Mouse (Mus musculus) thymus, postnatal 4 days (tissue): Measurements from ENCODE around the gene Clnk.

Experiments used
- DNase-seq: peaks from one replicate; pipeline ENCODE4 v3.0.0; 2021

Clnk gene

DNA sequence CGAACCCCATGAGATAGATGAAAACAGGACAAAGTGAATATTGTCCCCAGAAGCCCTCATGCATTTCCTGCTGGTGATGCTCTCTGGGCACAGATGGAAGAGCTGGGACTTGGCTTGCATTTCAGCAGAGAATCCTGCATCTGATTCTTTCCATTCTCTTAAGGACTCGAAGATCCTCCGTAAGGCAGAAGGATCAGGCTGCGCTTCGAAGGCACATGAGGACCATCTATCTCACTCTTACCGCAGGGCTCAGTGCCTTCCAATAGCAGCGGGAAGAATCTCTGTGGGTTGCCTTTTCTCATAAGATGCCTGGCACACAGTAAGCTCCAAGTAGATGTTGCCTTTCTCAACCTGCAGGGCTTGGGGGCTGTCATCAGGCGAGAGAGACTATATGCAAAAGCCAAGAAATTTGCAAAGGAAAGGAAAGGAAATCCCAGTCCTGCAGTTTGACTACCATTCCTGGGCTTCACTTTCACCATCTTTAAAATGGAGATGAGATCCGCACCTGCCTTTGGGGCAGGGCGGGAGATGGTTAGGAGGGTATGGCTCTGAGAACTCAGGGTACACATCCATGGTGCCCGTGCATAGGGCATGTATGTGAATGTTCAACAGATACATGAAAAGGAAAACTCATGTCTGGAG, 167.6 kb downstream of the Clnk start:
- no peak for DNase-seq

DNA sequence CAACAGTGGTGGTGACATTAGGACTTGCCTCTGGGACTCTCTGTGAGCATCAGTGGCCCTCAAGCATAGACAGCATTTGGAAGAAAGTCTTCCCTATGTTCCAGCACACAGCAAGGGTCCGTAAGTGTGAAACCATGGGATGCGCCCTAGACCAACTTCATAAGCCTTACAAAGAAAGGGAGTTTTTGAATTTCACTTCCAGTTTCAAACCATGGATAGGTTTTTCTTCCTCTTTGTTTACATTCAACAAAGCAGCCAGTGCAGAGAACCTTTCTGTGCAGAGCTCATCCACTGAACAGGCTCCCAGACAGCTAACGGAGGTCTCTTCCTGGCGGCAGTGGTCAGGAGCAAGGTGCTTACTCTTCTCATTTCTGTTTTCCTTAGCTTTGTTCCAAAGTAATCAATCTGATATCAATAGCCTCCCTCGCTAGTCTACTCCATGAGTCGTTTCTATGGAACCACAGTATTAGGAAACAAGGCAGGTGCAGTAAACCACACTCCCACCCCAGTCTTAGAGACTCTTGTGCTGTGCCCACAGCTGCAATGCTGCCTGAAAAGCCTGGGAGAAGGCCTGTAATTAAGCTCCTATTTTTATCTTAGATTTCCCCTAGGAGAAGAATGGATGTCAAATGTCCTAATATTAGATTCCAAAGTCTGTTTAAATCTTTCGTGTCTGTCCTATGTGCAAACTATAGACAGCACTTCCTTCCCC, 169.1 kb downstream of the Clnk start:
- DNase-seq = no peak

DNA sequence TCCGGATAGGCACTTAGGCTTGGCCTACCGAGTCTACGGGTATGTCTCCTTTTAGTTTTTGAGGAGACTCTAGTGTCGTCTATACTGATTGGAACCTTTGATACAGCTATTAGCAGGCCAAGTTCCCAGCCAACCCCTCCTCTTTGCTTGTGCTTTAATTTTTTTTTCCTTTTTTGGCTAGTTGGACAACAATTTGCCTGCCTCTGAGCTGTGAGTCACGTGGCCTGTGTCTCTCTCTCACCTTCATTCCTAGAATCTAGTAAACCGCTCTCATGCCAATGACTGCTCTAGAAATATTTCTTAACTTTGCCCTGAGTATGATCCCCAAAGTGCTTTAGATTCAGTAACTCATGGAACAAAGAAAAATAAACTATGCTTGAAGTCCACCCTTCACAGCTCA, 173.7 kb downstream of the Clnk start:
- no peak for DNase-seq

DNA sequence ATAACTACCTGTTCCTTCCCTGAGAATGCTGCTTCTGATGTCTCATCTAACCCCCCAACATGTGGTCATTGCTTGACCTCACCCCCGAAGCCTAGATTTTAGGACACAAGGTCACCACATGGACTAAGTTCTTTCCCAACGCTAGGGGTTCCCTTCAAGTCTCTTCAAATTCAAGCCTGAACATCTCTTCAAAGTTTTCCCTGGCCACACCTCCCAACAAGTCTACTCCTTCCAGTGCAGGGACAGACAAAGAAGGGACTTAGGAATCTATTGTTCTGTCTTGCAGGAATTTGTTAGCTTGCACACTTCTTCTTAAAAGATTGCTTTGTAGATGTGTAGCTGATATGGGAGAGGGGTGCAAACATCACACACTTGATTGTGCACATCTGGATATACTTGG, 174.5 kb downstream of the Clnk start:
- DNase-seq = no peak

DNA sequence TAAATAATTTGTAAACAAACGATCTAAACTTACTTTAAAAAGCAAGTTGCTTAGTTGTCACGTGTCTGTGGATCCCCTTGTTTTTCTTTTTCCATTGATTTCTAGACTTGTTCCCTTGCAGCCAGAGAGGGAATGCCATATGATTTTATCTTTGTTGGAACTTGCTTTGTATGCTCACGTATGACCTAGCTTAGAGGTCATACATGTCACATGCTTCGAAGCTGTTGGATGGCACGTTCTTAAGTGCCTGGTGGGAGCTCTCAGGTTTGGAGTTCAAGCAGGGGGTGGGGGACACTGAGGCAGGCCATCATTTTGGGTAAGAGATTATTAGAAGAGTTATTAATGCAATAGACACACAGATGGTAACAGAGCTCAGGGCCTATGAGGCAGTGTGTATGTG, 178.1 kb downstream of the Clnk start:
- DNase-seq = no peak

DNA sequence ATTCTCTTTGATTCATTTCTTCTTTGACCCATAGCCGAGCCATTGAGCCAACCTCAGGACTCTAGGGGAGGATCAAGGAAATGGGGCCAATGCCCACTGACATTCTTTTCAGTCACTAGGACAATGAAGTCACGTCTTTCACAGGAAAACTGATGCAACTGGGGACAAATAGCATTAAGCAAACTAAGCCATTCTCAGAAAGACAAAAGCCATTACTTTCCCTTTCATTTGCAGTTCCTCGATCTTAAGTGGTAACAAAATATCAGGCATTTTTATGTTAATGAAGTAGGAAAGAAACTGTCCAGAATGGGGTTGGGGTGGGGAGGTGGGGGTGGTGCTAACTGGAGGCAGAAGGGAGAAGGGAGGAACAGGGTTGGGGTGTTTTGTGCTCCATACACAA, 178.6 kb downstream of the Clnk start:
- DNase-seq = no peak

DNA sequence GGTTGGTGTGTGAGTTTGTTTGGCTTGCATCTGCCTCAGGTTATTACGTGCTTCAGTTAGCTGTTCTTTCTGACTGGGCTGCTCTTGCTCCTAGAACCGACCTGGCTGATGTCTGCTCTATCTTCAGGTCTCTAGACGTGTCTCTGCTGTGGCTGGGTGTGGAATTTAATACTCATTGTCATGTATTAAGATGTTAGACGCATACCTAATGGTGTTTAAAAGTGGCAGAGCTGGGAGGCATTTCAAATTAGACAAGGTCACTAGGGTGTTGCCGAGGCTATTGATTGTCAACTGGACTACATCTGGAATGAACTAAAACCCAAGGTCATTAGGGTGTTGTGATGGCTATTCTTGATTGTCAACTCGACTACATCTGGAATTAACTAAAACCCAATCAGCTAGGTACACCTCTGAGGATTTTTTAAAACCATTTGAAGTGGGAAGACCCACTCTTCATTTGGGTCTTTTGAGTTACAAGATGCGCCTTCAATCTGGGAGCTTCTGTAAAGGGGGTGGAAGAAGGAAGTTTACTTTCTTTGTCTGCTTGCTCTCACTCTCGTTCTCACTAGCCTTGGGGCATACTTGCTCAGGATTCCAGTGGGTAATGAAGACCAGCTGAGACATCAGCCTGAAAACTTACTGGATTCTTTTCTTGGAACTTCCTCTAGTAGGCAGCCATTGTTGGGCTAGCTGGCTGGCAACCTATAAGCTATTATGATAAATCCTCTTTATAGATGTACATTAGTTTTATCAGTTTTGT, 179.8 kb downstream of the Clnk start:
- no peak for DNase-seq

DNA sequence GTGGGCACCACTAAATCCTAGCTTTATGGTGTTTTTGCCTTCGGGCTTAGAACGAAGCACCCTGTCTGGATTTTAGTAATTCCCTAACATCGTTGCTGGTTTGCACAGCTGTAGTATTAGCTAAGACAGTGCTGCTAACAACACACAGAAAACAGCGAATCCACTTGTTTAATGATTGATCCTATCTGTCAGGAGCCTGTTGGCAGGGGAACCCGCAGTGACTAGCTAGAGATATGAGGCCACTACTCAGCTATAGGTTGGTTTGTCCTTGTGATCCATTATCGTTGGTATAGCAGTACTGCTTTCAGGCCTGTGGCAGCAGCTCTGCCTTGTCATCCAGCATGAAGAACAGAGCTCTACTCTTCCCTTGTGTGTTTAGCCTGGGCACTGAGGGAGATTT, 183.8 kb downstream of the Clnk start:
- no peak for DNase-seq

DNA sequence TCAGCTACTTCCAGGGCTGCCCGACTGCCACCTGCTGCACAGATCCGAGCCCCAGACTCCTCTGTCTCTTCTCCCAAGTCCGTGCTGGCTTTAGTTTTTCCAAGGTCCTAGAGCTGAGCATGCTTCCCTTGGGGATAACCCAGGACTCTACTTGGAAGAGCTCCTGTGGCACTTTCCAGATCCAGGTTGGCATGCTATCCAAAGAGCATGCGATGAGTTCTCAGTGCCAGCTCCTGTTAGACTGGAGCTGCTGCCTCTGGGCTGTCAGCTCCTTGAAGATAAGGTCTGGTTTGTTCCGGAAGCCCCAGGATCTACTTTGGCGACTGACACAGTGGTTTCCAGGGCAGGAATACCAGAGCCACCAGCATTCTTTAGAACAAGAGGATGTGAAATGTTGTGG, 187.4 kb downstream of the Clnk start:
- no peak for DNase-seq

DNA sequence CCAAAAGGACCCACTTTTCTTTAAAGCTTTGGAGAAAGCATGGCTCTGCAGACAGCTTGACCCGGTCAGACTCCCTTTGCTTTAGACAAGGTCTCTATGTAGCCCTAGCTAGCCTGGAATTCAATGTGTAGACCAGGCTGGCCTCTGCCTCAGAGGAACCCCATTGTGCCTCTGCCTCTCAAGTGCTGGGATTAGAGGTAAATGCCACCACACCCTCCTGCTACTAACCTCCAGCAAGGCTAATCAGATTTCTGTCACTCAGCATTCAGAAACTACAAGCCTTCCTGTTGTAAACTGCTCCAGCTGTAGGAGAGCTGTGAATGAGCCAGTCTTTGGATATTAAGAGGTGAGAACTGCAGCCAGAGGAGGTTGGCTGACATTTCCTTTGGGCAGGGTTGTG, 188.9 kb downstream of the Clnk start:
- DNase-seq = no peak

DNA sequence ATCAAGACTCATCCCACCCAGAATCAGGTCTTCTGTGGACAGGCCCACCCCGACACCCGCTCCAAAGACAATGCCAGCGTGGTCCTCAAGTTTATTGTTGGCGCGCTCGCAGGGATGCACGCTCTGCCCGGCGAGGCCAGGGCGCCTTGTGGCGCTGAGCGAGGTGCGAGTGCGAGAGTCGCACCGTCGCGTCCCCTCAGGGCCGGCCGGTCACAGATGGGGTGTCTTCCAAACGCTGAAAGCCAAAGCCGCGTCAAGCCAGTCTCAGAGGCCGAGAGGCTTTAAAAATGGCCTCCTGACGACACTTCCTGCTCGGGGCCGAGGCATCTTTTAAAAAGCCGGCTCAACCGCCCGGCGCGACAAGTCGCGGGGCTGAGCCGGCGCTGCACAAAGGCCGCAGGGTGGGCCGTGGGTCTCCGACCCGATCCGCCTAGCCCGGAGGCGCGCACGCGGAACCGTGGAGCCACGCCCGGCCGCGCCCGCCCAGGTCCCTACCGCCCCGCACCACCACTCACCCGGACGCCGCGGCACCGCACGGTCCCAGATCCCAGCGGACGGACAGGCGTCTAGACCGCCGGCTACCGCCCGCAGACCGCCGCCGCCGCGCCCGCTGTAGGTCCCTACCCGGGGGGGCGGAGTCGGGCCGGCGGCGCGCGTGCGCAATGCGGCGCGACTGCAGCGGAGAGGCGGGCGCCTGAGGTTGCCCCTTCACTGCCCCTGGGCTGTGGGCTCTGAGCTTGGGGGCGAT, 192.3 kb downstream of the Clnk start, which contains the start of gene Zfp518b:
TSS of gene Zfp518b (minus strand) at position 663 of the 748 bp plus-strand sequence.
- DNase-seq = peak; percentile 89

DNA sequence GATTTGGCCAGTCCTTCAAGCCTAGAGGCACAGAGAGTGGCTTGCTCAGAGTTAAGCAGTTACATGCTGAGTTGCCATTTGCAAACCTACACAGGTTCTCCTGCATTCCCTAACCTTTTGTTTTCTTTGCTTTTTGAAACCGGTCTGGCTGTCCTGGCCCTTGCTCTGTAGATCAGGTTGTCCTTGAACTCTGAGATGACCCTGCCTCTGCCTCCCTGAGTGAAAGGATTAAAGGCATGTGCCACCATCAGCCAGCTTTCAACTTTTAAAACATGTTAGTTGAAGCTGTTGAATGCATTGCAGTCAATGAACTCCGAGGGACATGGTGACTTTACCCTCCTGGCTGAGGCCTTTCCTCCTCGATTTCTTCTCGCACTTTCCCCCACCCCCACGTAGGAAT, 217.8 kb downstream of the Clnk start:
- no peak for DNase-seq
